Mouse (Mus musculus) liver, embryonic 15.5 days (tissue): ENCODE data around the gene Akap7. TPM values are rescaled to one million over a fixed set of nuclear protein-coding genes. Genes with fewer than 3 reads are reported as not detected.

Experiments used
- ATAC-seq: fragments of 200-750 bp; cut with Nextera tagmentation; 2 replicates; pipeline ENCODE4 v1.8.0; 2017; ENCODE audit warnings: moderate number of reproducible peaks, mild to moderate bottlenecking, moderate library complexity; ENCODE audit not compliant: insufficient read depth
- H3K27ac ChIP-seq: fragments of 300-500 bp; sonication (generic); replicated peaks from 2 replicates; pipeline ENCODE4 v1.5.1; 2015; ENCODE audit warnings: mild to moderate bottlenecking, inconsistent platforms
- H3K27me3 ChIP-seq: fragments of 300-500 bp; sonication (generic); 2 replicates; pipeline ENCODE4 v1.6.1; 2015; ENCODE audit warnings: mild to moderate bottlenecking, inconsistent platforms
- H3K36me3 ChIP-seq: fragments of 300-500 bp; sonication (generic); replicated peaks from 2 replicates; pipeline ENCODE4 v1.6.1; 2015; ENCODE audit warnings: moderate library complexity, mild to moderate bottlenecking, inconsistent platforms
- H3K4me1 ChIP-seq: fragments of 300-500 bp; sonication (generic); replicated peaks from 2 replicates; pipeline ENCODE4 v1.6.1; 2015; ENCODE audit warnings: inconsistent platforms
- H3K4me2 ChIP-seq: fragments of 300-500 bp; sonication (generic); 2 replicates; pipeline ENCODE4 v1.6.1; 2015; ENCODE audit warnings: moderate library complexity, mild to moderate bottlenecking, inconsistent platforms
- H3K4me3 ChIP-seq: fragments of 300-500 bp; sonication (generic); replicated peaks from 2 replicates; pipeline ENCODE4 v1.5.1; 2015; ENCODE audit warnings: mild to moderate bottlenecking, inconsistent platforms
- H3K9ac ChIP-seq: fragments of 300-500 bp; sonication (generic); 2 replicates; pipeline ENCODE4 v1.6.1; 2015; ENCODE audit warnings: moderate library complexity, mild to moderate bottlenecking, inconsistent platforms
- H3K9me3 ChIP-seq: fragments of 300-500 bp; sonication (generic); replicated peaks from 2 replicates; pipeline ENCODE4 v1.6.1; 2016; ENCODE audit warnings: inconsistent platforms
- WGBS: fragments of 180-500 bp; shearing (Covaris S2); methylation state at CpG from one replicate; pipeline ENCODE4 v1.1.7; 2015; ENCODE audit warnings: mixed read lengths; ENCODE audit not compliant: insufficient replicate concordance; 5-methylcytosine and 5-hydroxymethylcytosine counted together
- polyA plus RNA-seq: library from polyadenylated mRNA; unstranded; fragments of >200 nt; fragmentation: Nextera tagmentation; extraction: Ambion mirVana; gene quantifications from 2 replicates; pipeline ENCODE4 v1.2.1, GENCODE M21; 2015

The Akap7 gene
- polyA plus RNA-seq, 1 experiment from 2014 or later, result 22.2 TPM

GRCm38 (mm10) chr10:25297666-25298263 lies 9.9 kb downstream of the Akap7 start:
- H3K36me3 ChIP-seq, result no peaks in the 10 kb centered on the region
- H3K4me1 ChIP-seq, result peaks cover 65% of the 10 kb centered on the region
- H3K9ac ChIP-seq, result peak overlapping the region; percentile 77
- ATAC-seq, result no peak
- peak overlapping the region; percentile 81 for H3K4me2 ChIP-seq
- WGBS, result 12% methylated on average over 12 of the region's 12 CpGs
- H3K27me3 ChIP-seq, result no peaks in the 10 kb centered on the region
- no peaks in the 10 kb centered on the region for H3K9me3 ChIP-seq
- H3K4me3 ChIP-seq, result peak overlapping the region; percentile 86
- H3K27ac ChIP-seq, result peak overlapping the region; percentile 95

DNA sequence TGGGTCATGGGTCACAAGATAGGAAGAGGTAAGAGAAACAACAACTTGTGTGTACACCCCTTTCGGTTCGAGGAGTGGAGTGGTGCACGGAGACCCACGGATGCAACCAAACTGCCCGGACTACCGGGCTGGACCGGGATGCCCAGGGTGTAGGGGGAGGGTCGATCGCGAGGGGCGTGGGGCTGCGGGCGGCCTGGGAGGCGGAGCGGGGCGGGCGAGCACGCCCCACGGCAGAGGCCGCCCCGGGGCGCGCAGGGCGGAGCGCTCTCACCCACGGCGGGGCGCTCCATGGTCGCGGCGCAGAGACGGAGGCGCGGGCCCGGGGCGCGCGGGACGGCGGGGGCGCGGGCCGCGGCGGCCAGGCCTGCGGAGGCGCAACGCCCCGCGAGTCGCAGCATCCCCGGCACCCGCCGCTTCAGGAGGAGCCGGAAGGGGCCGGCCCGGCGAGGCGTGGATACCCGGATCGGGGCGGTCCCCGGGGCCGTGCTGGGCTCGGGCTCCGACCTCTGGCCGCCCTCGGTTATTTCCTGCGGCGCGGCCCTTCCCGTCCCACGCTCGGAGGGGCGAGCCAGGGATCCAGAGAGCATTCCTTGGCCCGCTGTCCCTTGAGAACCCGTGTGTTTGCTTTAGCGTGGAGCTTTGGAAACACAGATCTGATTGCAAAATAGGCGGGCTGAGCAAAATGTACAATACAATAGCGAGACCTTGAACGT lies 10.9 kb downstream of the Akap7 start:
- WGBS, result under 1% methylated on average over 69 of the region's 81 CpGs
- Histone ChIP-seq H3K27ac (peak overlapping the region; percentile 95), H3K4me3 (peak overlapping the region; percentile 86), H3K36me3 (0 out of 2 replicates have a peak, but pooled peaks cover 3% of the 10 kb centered on the region), H3K4me1 (peaks cover 65% of the 10 kb centered on the region), H3K9me3 (no peaks in the 10 kb centered on the region), H3K9ac (peak overlapping the region; percentile 77), H3K4me2 (peak overlapping the region; percentile 81), H3K27me3 (no peaks in the 10 kb centered on the region)
- ATAC-seq, result peak; percentile 70

DNA sequence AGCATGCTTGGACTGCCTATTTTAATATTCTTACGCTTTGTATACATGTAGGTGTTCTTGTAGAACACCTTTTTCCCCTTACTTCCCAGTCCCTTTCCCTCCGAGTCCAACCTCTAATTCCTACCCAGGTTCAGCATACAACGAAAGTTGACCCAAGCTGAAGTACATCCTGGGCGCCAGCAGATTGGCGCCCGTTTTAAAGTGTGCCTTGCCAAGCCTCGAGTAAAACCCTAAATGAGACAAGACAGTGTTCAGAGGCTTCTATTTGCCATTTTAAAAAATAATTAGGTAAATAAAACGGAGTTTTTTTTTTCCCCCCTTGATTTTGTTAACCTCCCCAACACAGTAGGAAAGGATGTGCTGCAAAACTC lies 11.4 kb downstream of the Akap7 start:
- Histone ChIP-seq H3K27ac (peak overlapping the region; percentile 95), H3K9ac (peak overlapping the region; percentile 77), H3K4me1 (peaks cover 65% of the 10 kb centered on the region), H3K4me2 (peak overlapping the region; percentile 81), H3K27me3 (no peaks in the 10 kb centered on the region), H3K36me3 (0 out of 2 replicates have a peak, but pooled peaks cover 9% of the 10 kb centered on the region), H3K9me3 (no peaks in the 10 kb centered on the region), H3K4me3 (peak overlapping the region; percentile 86)
- 49% methylated on average over 8 of the region's 8 CpGs for WGBS
- no peak for ATAC-seq

DNA sequence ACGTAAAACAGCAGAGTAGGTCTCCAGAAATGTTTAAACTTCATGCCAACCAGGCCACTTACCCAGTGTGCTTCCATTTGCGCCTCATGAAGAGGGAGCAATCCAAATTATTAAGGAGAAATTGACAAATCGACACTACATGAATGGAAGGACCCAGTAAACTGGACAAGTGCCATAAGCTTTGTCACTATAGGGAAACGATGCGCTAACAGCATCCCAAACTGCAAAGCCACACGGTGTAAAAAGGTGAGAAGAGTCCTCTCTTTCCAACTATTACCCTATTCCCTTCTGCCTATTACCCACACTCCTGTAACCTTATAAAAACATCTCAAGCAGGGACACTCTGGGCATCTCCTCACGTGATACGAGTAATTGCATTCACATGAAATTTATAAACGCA lies 11.8 kb downstream of the Akap7 start:
- WGBS, result 81% methylated on average over 9 of the region's 9 CpGs
- no peak overlapping the region for H3K9ac ChIP-seq
- H3K4me3 ChIP-seq, result peak overlapping the region; percentile 86; the same call in 1 of the 2 replicates
- H3K4me1 ChIP-seq, result peaks cover 64% of the 10 kb centered on the region
- peak overlapping the region; percentile 95; the same call in 1 of the 2 replicates for H3K27ac ChIP-seq
- H3K4me2 ChIP-seq, result peak overlapping the region; percentile 81
- no peaks in the 10 kb centered on the region for H3K9me3 ChIP-seq
- ATAC-seq, result no peak
- 0 out of 2 replicates have a peak, but pooled peaks cover 9% of the 10 kb centered on the region for H3K36me3 ChIP-seq
- no peaks in the 10 kb centered on the region for H3K27me3 ChIP-seq

GRCm38 (mm10) chr10:25294999-25295398 lies 12.7 kb downstream of the Akap7 start:
- no peak overlapping the region for H3K27ac ChIP-seq
- no peak for ATAC-seq
- WGBS, result 53% methylated on average over 7 of the region's 7 CpGs
- peaks cover 55% of the 10 kb centered on the region for H3K4me1 ChIP-seq
- no peak overlapping the region for H3K9ac ChIP-seq
- H3K4me3 ChIP-seq, result no peak overlapping the region
- no peaks in the 10 kb centered on the region for H3K9me3 ChIP-seq
- 0 out of 2 replicates have a peak, but pooled peaks cover 9% of the 10 kb centered on the region for H3K36me3 ChIP-seq
- H3K27me3 ChIP-seq, result no peaks in the 10 kb centered on the region
- H3K4me2 ChIP-seq, result peak overlapping the region; percentile 81; the same call in 1 of the 2 replicates

DNA sequence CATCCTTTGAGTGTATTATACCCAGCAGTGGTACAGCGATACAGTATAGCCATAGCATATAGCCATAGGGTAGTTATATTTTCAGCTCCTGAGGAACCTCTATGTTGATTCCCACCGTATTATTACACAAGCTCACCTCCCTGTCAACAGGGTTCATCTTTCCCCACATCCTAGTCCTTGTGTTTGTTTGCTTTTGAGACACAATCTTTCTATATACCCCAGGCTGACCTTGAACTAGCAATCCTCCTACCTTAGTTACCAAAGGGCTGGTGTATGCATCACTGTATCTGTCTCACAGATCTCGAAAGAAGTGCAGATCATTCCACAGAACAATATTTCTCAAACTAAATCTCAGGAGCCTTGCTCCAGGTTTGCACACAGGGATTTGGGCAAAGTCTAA lies 13.9 kb downstream of the Akap7 start:
- Histone ChIP-seq H3K4me3 (no peak overlapping the region), H3K9me3 (no peaks in the 10 kb centered on the region), H3K4me2 (no peak overlapping the region), H3K27ac (no peak overlapping the region), H3K4me1 (peaks cover 44% of the 10 kb centered on the region), H3K27me3 (no peaks in the 10 kb centered on the region), H3K9ac (no peak overlapping the region), H3K36me3 (peaks cover 20% of the 10 kb centered on the region)
- WGBS, result 85% methylated on average over 3 of the region's 3 CpGs
- no peak for ATAC-seq

DNA sequence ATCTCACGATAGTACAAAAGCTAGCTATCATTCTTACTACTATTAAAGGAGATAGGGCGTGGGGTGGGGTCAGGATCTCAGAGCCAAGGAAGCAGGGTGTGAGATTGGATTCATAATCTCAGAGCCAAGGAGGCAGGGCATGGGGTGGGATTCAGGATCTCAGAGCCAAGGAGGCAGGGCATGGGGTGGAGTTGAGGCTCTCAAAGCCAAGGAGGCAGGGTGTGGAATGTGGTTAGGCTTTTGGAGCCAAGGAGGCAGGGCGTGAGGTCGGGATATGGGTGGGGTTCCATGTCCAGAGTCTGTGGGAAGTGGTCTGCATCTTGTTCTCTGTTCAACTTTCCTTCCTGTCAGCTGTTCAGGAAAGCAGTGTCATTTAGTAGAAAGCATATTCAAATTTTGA lies 16.6 kb downstream of the Akap7 start:
- Histone ChIP-seq H3K27ac (no peak overlapping the region), H3K4me1 (peaks cover 23% of the 10 kb centered on the region), H3K36me3 (peaks cover 28% of the 10 kb centered on the region), H3K4me3 (no peak overlapping the region), H3K9me3 (no peaks in the 10 kb centered on the region), H3K4me2 (no peak overlapping the region), H3K9ac (no peak overlapping the region), H3K27me3 (no peaks in the 10 kb centered on the region)
- WGBS, result 61% methylated on average over 4 of the region's 4 CpGs
- ATAC-seq, result no peak

DNA sequence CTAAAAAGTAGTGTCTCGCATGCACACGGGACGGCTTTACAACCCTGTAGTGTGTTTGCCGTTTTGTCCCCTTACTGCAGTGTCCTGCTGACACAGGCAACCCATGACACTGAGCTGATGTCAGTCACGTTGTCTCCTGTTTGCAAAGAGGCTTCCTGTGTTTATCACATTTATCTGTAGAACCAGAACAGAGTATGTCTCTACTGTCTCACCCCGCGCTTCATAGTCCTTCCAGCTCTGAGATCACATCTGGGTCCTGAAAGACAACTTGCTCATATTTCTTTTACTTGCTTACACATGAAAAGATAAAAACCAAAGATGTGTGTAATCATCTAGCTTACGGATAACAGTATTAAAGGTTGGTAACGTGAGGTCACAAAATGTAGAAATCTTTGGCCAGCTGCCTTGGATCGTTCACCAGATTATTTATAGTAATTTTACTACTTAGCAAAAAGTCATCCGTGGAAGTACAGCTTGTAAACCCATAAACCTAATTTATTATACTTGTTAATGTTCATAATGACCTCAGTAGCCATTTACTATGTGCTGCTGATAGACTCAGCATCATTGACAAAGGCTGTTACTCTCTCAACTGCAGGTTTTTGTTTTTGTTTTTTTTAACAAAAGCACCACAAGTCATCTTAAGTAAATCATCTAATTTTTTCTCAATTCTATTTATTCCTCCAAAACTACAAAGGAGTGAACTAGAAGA lies 22.4 kb downstream of the Akap7 start:
- no peak overlapping the region for H3K4me3 ChIP-seq
- ATAC-seq, result 0 out of 2 replicates have a peak, but pooled peaks have one; percentile 31
- H3K27ac ChIP-seq, result no peak overlapping the region
- H3K4me1 ChIP-seq, result peaks cover 6% of the 10 kb centered on the region; the same call in 1 of the 2 replicates
- peaks cover 56% of the 10 kb centered on the region for H3K36me3 ChIP-seq
- H3K9me3 ChIP-seq, result no peaks in the 10 kb centered on the region
- WGBS, result 66% methylated on average over 11 of the region's 11 CpGs
- no peaks in the 10 kb centered on the region for H3K27me3 ChIP-seq
- no peak overlapping the region for H3K4me2 ChIP-seq
- no peak overlapping the region for H3K9ac ChIP-seq

GRCm38 (mm10) chr10:25284427-25285099 lies 23.1 kb downstream of the Akap7 start:
- WGBS, result 61% methylated on average over 8 of the region's 8 CpGs
- Histone ChIP-seq H3K9me3 (no peaks in the 10 kb centered on the region), H3K36me3 (peaks cover 53% of the 10 kb centered on the region), H3K4me3 (no peak overlapping the region), H3K4me2 (no peak overlapping the region), H3K9ac (no peak overlapping the region), H3K27me3 (no peaks in the 10 kb centered on the region), H3K27ac (no peak overlapping the region), H3K4me1 (peaks cover 6% of the 10 kb centered on the region; the same call in 1 of the 2 replicates)
- ATAC-seq, result no peak

GRCm38 (mm10) chr10:25283397-25283796 lies 24.3 kb downstream of the Akap7 start:
- no peak overlapping the region for H3K4me3 ChIP-seq
- H3K36me3 ChIP-seq, result peaks cover 41% of the 10 kb centered on the region
- 77% methylated on average over 7 of the region's 7 CpGs for WGBS
- peaks cover 6% of the 10 kb centered on the region; the same call in 1 of the 2 replicates for H3K4me1 ChIP-seq
- no peaks in the 10 kb centered on the region for H3K27me3 ChIP-seq
- no peak overlapping the region for H3K27ac ChIP-seq
- H3K9ac ChIP-seq, result no peak overlapping the region
- ATAC-seq, result no peak
- H3K4me2 ChIP-seq, result no peak overlapping the region
- H3K9me3 ChIP-seq, result no peaks in the 10 kb centered on the region
